Mouse (Mus musculus) midbrain, embryonic 13.5 days (tissue): ENCODE data around the gene Szt2. TPM values are rescaled to one million over a fixed set of nuclear protein-coding genes. Genes with fewer than 3 reads are reported as not detected.

Experiments used
- ATAC-seq: fragments of 200-750 bp; cut with Nextera tagmentation; 2 replicates; pipeline ENCODE4 v1.8.0; 2017; ENCODE audit warnings: mild to moderate bottlenecking, moderate TSS enrichment, moderate library complexity
- H3K27ac ChIP-seq: fragments of 300-500 bp; sonication (generic); 2 replicates; pipeline ENCODE4 v1.5.1; 2015; ENCODE audit warnings: inconsistent platforms, mild to moderate bottlenecking, moderate library complexity
- H3K27me3 ChIP-seq: fragments of 300-500 bp; sonication (generic); 2 replicates; pipeline ENCODE4 v1.6.1; 2015; ENCODE audit warnings: mild to moderate bottlenecking, inconsistent platforms
- H3K36me3 ChIP-seq: fragments of 300-500 bp; sonication (generic); 2 replicates; pipeline ENCODE4 v1.6.1; 2015; ENCODE audit warnings: mild to moderate bottlenecking, inconsistent platforms
- H3K4me1 ChIP-seq: fragments of 300-500 bp; sonication (generic); replicated peaks from 2 replicates; pipeline ENCODE4 v1.6.1; 2015; ENCODE audit warnings: inconsistent platforms
- H3K4me2 ChIP-seq: fragments of 300-500 bp; sonication (generic); replicated peaks from 2 replicates; pipeline ENCODE4 v1.6.1; 2015; ENCODE audit warnings: moderate library complexity, mild to moderate bottlenecking, inconsistent platforms
- H3K4me3 ChIP-seq: fragments of 300-500 bp; sonication (generic); replicated peaks from 2 replicates; pipeline ENCODE4 v1.5.1; 2015; ENCODE audit warnings: mild to moderate bottlenecking, inconsistent platforms
- H3K9ac ChIP-seq: fragments of 300-500 bp; sonication (generic); replicated peaks from 2 replicates; pipeline ENCODE4 v1.6.1; 2015; ENCODE audit warnings: mild to moderate bottlenecking, inconsistent platforms
- H3K9me3 ChIP-seq: fragments of 300-500 bp; sonication (generic); 2 replicates; pipeline ENCODE4 v1.6.1; 2016; ENCODE audit warnings: mild to moderate bottlenecking, inconsistent platforms
- WGBS: fragments of 180-500 bp; shearing (Covaris S2); methylation state at CpG from one replicate; pipeline ENCODE4 v1.1.7; 2015; 5-methylcytosine and 5-hydroxymethylcytosine counted together
- polyA plus RNA-seq: library from polyadenylated mRNA; unstranded; fragments of >200 nt; fragmentation: Nextera tagmentation; extraction: Ambion mirVana; gene quantifications from 2 replicates; pipeline ENCODE4 v1.2.1, GENCODE M21; 2015

Gene Szt2
- polyA plus RNA-seq, 1 experiment from 2014 or later = 11.4 TPM

DNA sequence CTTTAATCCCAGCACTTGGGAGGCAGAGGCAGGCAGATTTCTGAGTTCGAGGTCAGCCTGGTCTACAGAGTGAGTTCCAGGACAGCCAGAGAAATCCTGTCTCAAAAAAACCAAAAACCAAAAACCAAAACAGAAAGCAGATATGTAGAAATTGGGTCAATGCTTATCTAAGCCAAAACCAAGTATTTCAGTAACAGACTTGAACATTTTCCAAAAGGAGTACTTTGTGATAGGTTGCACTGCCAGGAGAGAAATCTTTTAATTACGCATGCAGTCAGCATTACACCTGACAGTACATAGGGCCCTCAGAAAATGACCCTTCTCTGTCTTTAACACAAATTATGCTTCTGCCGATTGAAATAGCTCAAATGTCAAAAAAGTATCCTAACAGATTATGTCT lies 7.7 kb downstream of the Szt2 start:
- Histone ChIP-seq H3K36me3 (peaks cover 81% of the 10 kb centered on the region), H3K9me3 (no peaks in the 10 kb centered on the region), H3K9ac (no peak overlapping the region), H3K27ac (no peak overlapping the region), H3K27me3 (no peaks in the 10 kb centered on the region), H3K4me2 (no peak overlapping the region), H3K4me1 (no peaks in the 10 kb centered on the region), H3K4me3 (no peak overlapping the region)
- WGBS = 98% methylated on average over 3 of the region's 3 CpGs
- ATAC-seq = no peak

DNA sequence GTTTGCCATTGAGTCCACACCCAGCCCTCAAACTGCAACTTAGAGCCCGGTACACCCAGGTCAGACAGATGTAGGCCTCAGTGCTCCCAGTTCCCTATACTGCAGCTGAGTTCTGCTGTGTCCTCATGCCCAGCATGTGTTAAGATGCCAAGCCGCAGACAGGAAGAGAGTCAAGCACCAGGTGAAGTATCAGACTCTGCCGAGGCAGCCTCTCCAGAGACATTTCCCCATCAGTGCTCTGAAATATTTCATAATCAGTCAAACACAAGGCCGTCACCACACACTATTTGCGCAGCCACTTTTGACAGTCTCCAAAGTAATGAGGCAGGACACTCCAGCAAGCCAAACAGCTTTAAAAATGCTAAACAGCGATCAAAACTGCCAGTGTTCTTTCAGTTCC lies 10.7 kb downstream of the Szt2 start:
- H3K4me1 ChIP-seq = no peaks in the 10 kb centered on the region
- H3K4me2 ChIP-seq = no peak overlapping the region
- no peak overlapping the region for H3K9ac ChIP-seq
- 94% methylated on average over 6 of the region's 6 CpGs for WGBS
- H3K36me3 ChIP-seq = peaks cover 96% of the 10 kb centered on the region
- ATAC-seq = no peak
- H3K4me3 ChIP-seq = no peak overlapping the region
- no peaks in the 10 kb centered on the region for H3K27me3 ChIP-seq
- H3K27ac ChIP-seq = no peak overlapping the region
- H3K9me3 ChIP-seq = no peaks in the 10 kb centered on the region

- H3K4me3 ChIP-seq = no peak overlapping the region
- no peak overlapping the region for H3K9ac ChIP-seq
- no peak for ATAC-seq
- H3K4me2 ChIP-seq = no peak overlapping the region
- no peaks in the 10 kb centered on the region for H3K4me1 ChIP-seq
- no peaks in the 10 kb centered on the region for H3K9me3 ChIP-seq
- no peak overlapping the region for H3K27ac ChIP-seq
- 84% methylated on average over 3 of the region's 3 CpGs for WGBS
- no peaks in the 10 kb centered on the region for H3K27me3 ChIP-seq
- peaks cover 98% of the 10 kb centered on the region for H3K36me3 ChIP-seq
Observed at GRCm38 (mm10) chr4:118396433-118396832, 12.6 kb downstream of the Szt2 start.

DNA sequence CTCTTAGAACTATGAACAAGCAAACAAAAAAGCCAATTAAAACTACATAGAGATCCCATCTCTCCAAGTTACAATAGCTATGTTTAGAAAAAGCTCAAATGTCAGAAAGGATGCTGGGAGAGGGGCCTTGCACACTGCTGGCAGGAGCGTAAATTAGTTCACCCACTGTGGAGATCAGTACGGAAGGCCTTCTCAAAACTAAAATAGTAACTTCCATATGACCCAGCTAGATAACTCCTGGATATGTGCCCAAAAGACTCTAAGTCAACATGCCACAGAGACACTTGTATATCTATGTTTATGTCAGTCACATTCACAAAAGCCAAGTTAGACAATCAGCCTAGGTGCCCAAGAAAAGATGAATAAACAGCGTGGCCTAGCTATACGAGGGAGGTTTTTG lies 13.8 kb downstream of the Szt2 start:
- Histone ChIP-seq H3K4me2 (no peak overlapping the region), H3K9me3 (no peaks in the 10 kb centered on the region), H3K27ac (no peak overlapping the region), H3K4me3 (no peak overlapping the region), H3K36me3 (peaks cover 98% of the 10 kb centered on the region), H3K9ac (no peak overlapping the region), H3K27me3 (no peaks in the 10 kb centered on the region), H3K4me1 (no peaks in the 10 kb centered on the region)
- WGBS = 90% methylated on average over 4 of the region's 4 CpGs
- ATAC-seq = no peak

DNA sequence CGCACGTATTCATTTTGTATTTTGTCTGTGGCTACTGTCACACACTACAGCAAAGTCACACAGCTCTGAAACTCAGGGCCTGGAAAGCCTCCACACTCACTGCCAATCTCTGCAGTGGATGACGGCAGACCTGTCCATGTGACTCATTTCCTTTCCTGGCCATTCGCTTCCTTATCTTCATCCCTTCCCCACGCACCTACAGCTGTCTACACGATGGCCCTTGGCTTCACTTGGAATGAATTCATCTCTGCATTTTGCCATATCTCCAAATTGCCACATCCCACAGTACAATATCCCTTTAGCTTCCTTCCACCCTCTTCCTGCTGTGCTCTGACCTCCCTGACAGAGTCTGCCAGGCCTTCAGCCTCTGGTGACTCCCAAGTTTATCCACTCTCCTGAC lies 14.6 kb downstream of the Szt2 start:
- no peaks in the 10 kb centered on the region for H3K4me1 ChIP-seq
- H3K27me3 ChIP-seq = no peaks in the 10 kb centered on the region
- peaks cover 98% of the 10 kb centered on the region for H3K36me3 ChIP-seq
- H3K9ac ChIP-seq = no peak overlapping the region
- H3K4me3 ChIP-seq = no peak overlapping the region
- WGBS = 96% methylated on average over 6 of the region's 6 CpGs
- no peaks in the 10 kb centered on the region for H3K9me3 ChIP-seq
- H3K27ac ChIP-seq = no peak overlapping the region
- ATAC-seq = no peak
- no peak overlapping the region for H3K4me2 ChIP-seq

- H3K4me2 ChIP-seq = no peak overlapping the region
- H3K9me3 ChIP-seq = no peaks in the 10 kb centered on the region
- ATAC-seq = no peak
- no peak overlapping the region for H3K4me3 ChIP-seq
- no peaks in the 10 kb centered on the region for H3K27me3 ChIP-seq
- no peak overlapping the region for H3K27ac ChIP-seq
- 92% methylated on average over 11 of the region's 11 CpGs for WGBS
- H3K4me1 ChIP-seq = no peaks in the 10 kb centered on the region
- H3K36me3 ChIP-seq = peaks cover 100% of the 10 kb centered on the region
- H3K9ac ChIP-seq = no peak overlapping the region
Observed at GRCm38 (mm10) chr4:118390146-118390545, 18.9 kb downstream of the Szt2 start.

- Histone ChIP-seq H3K36me3 (peaks cover 100% of the 10 kb centered on the region), H3K9me3 (no peaks in the 10 kb centered on the region), H3K4me3 (no peak overlapping the region), H3K4me2 (no peak overlapping the region), H3K4me1 (no peaks in the 10 kb centered on the region), H3K27me3 (no peaks in the 10 kb centered on the region), H3K9ac (no peak overlapping the region), H3K27ac (no peak overlapping the region)
- 91% methylated on average over 8 of the region's 8 CpGs for WGBS
- ATAC-seq = no peak
Observed at GRCm38 (mm10) chr4:118387316-118387715, 21.8 kb downstream of the Szt2 start.

GRCm38 (mm10) chr4:118383271-118383670 lies 25.8 kb downstream of the Szt2 start:
- H3K4me3 ChIP-seq = no peak overlapping the region
- 92% methylated on average over 7 of the region's 7 CpGs for WGBS
- no peak overlapping the region for H3K9ac ChIP-seq
- no peak for ATAC-seq
- no peak overlapping the region for H3K4me2 ChIP-seq
- H3K27me3 ChIP-seq = no peaks in the 10 kb centered on the region
- no peak overlapping the region for H3K27ac ChIP-seq
- H3K9me3 ChIP-seq = no peaks in the 10 kb centered on the region
- H3K36me3 ChIP-seq = peaks cover 97% of the 10 kb centered on the region
- no peaks in the 10 kb centered on the region for H3K4me1 ChIP-seq

- Histone ChIP-seq H3K4me2 (no peak overlapping the region), H3K9ac (no peak overlapping the region), H3K9me3 (no peaks in the 10 kb centered on the region), H3K27ac (no peak overlapping the region), H3K4me3 (no peak overlapping the region), H3K27me3 (no peaks in the 10 kb centered on the region), H3K4me1 (no peaks in the 10 kb centered on the region), H3K36me3 (peaks cover 97% of the 10 kb centered on the region)
- WGBS = 95% methylated on average over 6 of the region's 6 CpGs
- ATAC-seq = no peak
Observed at GRCm38 (mm10) chr4:118375999-118376398, 33.1 kb downstream of the Szt2 start.

GRCm38 (mm10) chr4:118371822-118372221 lies 37.3 kb downstream of the Szt2 start:
- Histone ChIP-seq H3K27me3 (no peaks in the 10 kb centered on the region), H3K27ac (no peak overlapping the region), H3K9me3 (no peaks in the 10 kb centered on the region), H3K36me3 (peaks cover 95% of the 10 kb centered on the region), H3K9ac (no peak overlapping the region), H3K4me2 (no peak overlapping the region), H3K4me3 (no peak overlapping the region), H3K4me1 (no peaks in the 10 kb centered on the region)
- no peak for ATAC-seq
- WGBS = 91% methylated on average over 13 of the region's 13 CpGs

DNA sequence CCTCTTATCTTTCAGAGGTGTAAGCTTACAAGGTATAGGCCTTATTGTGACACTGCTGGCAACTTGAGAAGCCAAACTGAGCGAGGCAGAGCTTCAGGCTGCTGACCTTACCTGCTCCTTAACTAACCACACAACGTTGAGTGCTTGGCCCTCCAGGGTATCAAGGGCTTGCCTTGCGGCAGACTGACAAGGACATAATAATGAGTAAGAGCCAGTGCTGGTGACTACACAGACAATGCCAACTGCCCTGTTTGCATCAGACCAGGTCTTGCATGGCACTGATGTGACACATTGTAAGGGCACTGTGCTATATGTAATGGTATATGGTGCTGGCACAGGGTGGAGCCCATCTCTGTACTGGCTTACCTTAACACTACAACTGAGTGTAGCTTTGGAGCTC lies 40.5 kb downstream of the Szt2 start:
- no peak for ATAC-seq
- Histone ChIP-seq H3K4me2 (no peak overlapping the region), H3K9me3 (no peaks in the 10 kb centered on the region), H3K4me3 (no peak overlapping the region), H3K27me3 (no peaks in the 10 kb centered on the region), H3K36me3 (peaks cover 94% of the 10 kb centered on the region), H3K9ac (no peak overlapping the region), H3K4me1 (no peaks in the 10 kb centered on the region), H3K27ac (no peak overlapping the region)
- 93% methylated on average over 3 of the region's 3 CpGs for WGBS

- Histone ChIP-seq H3K27me3 (no peaks in the 10 kb centered on the region), H3K9me3 (no peaks in the 10 kb centered on the region), H3K9ac (no peak overlapping the region), H3K4me1 (no peaks in the 10 kb centered on the region), H3K4me3 (no peak overlapping the region), H3K27ac (no peak overlapping the region), H3K4me2 (no peak overlapping the region), H3K36me3 (peaks cover 94% of the 10 kb centered on the region)
- no peak for ATAC-seq
- 93% methylated on average over 12 of the region's 12 CpGs for WGBS
Observed at GRCm38 (mm10) chr4:118367551-118367950, 41.5 kb downstream of the Szt2 start.

GRCm38 (mm10) chr4:118365991-118366390 lies 43.1 kb downstream of the Szt2 start:
- no peak overlapping the region for H3K27ac ChIP-seq
- no peak overlapping the region for H3K9ac ChIP-seq
- no peaks in the 10 kb centered on the region for H3K27me3 ChIP-seq
- no peak overlapping the region for H3K4me2 ChIP-seq
- 92% methylated on average over 14 of the region's 14 CpGs for WGBS
- no peaks in the 10 kb centered on the region for H3K9me3 ChIP-seq
- ATAC-seq = no peak
- peaks cover 93% of the 10 kb centered on the region for H3K36me3 ChIP-seq
- no peak overlapping the region for H3K4me3 ChIP-seq
- H3K4me1 ChIP-seq = no peaks in the 10 kb centered on the region
